Mouse (Mus musculus) kidney, postnatal 36 days (tissue): ENCODE data around the gene Pias3.
"Not testable (repeated sequence)": the region's sequence is repeated elsewhere in the genome, so short reads cannot be mapped to it uniquely, and the experiment has no call there.

Experiments
- DNase-seq, 2 experiments: peaks; one replicate each; pipeline ENCODE4 v3.0.0; 2021 to 2022; ENCODE audit warnings: mixed read lengths in 2 of 2

The Pias3 gene

DNA sequence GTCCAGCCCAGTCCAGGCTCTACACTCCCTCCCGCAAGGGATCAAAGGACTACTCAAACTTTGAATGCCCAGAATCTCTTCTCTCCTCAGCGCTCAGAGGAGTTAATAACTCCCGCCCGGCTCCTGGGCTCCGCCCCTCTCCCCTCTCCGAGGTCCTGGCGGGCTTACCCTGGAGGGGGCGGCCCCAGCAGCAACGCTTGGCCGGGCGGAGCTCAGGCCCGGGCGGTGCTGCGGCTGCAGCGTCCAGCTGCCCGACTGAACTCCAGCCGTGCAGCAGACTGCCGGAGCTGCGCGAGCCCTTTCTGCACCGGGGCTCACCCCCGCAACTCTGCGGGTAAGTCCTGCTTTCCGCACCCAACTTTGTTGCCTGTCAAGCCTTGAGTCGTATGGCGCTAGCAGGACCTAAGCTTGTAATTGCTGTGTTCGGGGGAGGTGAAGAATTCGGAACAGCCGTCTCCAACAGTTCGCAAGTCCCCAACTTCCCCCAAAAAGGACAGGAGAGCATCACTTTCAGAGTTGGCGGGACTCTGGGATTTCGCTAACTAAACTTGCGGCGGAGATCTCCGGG lies at the start of gene Pias3:
TSS of gene Pias3 (plus strand) at position 187 of the 568 bp plus-strand sequence.
- DNase-seq: peak; percentile 91 to 94

DNA sequence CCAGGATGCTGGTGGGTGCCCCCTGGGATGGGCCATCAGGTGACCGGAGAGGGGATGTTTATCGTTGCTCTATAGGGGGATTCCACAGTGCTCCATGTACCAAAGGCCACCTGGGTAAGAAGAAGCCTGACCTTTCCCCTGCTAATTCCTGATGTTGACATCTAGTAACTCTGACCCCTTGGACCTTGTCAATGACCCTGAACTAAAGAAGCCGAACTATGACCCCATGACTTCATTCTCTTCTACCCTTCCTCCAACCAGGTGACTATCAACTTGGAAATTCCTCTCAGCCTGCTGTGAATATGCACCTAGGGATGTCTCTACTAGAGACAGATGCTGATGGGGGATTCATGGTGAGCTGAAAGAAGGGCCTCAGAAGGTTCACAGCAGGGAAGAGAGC lies 48.8 kb upstream of the Pias3 start:
- no peak for DNase-seq

DNA sequence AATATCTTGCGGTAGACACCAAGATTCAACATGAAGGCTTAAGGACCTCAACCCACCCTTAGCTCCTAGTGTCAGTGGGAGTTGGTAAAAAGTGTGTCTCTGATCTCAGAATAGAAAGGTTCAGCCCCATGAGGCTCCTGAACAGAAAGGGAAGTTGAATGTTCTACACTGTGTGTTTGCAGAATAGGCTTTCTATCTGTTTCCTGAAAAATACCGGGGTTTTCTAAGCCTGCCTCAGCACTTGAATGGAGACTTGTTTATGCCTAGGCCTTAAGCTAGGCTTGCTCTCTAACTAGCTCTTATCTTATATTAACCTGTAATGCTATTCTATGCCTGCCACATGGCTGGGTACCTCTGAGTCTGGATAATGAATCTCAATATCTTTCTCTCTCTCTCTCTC lies 35.3 kb upstream of the Pias3 start:
- DNase-seq: no peak

DNA sequence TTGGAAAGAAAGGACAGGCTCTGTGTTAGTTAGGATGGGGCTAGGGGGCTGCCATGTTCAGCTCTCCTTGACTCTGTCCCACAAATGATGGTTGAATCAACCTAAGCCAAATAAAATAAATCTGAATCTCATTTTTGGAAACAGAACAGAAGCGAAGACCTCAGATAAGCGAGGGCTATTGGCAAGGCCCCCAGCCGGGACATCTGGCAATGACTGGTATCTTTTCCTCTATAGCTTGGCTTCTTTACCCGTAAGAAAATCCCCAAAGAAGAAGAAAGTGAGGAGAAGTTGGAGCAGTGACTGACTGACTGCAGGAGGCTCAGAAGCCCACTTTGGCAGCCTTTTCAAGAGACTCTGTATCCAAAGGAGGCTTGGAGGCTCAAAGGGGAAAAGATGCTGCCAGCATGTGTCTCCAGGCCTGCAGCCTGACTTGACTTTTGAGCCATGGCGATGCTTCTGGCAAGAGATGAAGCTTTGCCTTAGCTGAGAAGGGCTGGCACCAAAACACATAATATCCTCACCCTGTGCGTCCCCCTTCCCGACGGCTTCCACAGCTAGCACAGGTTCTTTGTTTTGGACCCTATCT lies 33.4 kb upstream of the Pias3 start:
- no peak for DNase-seq

DNA sequence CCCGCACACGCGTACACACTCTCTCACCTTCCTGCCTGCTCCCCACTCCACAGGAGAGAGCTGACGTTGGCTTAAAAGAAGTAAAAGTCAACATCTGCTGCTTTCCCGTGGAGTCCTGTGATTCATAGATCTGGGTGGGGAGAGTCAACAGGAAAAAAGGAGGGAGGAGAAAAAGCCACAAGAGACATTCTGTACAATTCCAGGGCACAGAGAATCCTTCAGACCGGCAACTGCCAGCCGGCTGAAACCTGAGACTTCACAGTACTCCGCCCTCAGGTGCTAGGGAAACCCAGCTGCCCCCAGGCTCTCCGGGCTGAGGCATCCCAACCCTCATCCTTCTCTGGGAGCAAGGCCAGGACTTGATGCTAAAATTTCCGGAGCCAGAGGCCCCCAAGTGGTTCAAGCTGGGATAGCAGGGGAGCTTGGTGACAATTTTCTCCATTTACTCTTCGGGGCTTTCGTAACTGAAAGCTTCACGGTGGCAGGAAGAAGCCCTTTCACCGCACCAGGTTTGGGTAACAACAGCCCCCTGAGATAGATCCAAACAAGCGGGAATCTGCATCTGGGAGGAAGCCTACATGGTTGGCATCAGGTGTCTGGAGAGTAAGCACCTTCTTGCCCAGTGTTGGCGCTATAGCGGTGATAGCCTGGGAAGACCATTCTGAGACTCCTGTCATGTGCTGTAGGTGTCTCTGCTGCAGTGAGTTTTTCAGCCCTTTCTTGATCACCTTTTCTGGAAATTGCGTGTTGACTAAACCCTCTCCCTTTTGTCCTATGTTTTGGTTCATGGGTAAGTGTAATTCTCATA lies 32.5 kb upstream of the Pias3 start:
- peak; percentile 79 to 91 for DNase-seq

DNA sequence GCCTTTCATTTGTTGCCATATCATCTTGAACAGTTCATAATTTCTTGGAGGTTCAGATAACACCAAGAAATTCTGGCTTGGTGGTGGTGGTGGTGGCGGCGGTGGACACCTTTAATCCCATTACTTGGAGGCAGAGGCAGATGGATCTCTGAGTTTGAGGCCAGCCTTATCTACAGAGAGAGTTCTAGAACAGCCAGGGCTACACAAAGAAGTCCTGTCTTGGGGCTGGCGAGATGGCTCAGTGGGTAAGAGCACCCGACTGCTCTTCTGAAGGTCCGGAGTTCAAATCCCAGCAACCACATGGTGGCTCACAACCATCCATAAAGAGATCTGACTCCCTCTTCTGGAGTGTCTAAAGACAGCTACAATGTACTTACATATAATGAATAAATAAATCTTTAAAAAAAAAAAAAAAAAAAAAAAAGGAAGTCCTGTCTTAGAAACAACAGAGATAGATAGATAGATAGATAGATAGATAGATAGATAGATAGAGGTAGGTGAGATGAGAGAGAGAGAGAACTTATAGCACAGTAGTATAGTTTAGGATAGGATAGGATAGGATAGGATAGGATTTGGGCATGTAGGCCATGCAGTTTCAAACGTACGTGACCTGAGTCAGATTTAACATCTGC lies 30.3 kb upstream of the Pias3 start:
- DNase-seq: not testable (repeated sequence)

DNA sequence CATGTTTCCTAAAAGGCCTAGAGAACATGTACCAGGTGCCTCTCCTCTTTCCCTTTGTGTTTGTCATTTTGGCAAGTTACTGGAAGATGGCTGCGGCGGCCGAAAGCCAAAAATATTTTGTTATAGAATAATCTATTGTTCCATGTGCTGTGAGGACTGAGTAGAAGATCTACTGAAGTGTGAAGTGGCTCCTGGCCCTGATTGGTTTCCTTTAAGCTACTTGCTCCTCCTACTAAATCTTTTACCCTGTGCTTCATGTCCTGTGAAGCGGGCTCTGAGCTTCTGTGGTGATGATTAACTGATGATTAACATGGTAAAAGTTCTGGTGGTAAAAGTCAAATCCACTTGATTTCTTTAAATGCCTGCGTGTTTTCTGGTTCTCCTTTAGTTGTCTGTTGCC lies 29.3 kb upstream of the Pias3 start:
- DNase-seq: peak; percentile 46 to 56

DNA sequence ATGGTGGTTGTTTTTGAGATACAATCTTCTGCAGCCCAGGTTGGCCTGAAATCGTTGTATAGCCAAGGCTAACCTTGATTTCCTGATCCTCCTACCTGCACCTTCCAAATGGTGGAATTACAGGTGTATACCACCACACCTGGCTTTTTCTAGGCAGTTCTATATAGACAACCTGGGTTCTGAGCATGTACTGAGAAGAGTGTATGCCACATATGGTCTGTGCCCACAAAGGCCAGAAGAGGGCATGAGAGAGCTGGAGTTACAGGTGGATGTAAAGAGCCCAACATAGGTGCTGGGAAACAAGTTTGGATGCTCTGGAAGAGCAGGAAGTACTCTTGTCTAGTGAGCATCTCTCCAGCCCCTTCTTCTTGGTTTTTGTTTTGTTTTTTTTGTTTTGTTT lies 28.9 kb upstream of the Pias3 start:
- DNase-seq: peak; percentile 30 to 60

DNA sequence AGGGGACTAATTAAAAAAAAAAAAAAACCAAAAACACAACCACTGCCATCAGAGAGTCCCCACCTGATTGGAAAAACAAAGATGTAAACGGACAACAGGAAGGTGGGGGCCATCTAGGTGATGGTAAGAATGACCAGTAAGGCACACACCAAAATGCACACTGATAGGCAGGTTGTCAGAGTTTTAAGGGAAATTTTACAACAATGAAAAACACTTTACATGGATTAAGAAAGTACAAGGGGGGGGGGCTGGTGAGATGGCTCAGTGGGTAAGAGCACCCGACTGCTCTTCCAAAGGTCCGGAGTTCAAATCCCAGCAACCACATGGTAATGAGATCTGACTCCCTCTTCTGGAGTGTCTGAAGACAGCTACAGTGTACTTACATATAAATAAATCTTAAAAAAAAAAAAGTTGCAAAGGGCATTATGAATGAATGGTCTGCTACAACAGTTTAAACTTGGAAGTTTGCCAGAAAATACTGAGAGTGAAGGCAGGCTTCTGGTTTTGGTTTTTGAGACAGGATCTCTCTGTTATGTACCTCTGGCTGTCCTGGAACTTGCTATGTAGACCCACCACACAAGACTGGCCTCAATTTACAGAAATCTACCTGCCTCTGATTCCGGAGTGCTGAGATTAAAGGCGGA lies 27.6 kb upstream of the Pias3 start:
- no peak for DNase-seq

DNA sequence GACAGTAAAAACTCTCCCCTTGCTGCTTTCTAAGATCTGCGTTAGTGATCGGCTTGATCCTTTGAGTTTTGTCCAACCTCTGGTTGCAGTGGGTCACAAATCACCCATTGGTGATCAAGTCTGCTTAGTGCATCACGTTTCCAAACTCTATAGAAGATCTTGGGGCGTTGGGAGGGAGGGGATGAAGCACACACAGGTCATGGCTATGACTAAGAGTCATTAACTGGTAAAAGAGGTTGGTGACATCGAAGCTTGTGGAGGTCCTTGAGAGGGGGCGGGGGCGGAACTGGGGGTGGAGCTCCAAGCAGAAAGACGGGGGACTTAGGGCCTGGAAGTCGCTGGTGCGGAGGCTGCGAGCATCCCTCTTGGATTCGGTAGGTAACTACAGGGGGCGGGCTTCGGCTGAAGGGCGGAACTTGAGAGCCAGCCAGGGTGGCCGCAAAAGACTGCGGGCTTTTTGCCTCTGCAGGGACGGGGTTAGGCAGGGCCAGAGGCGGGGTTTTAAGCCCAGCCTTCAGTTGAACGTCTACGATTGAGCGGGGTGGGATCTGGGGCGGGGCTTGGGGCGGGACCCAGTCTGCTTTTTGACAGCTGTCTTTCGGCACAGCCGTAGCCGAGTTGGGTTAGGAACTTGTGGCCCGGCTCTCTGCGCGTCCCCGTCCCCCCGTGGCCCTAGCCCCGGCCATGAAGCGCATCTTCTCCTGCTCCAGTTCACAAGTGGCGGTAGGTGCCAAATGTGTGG lies 26.3 kb upstream of the Pias3 start, which contains the start of gene Ankrd35:
TSS of gene Ankrd35 (plus strand) at position 405 of the 742 bp plus-strand sequence.
- peak; percentile 87 to 88 for DNase-seq

DNA sequence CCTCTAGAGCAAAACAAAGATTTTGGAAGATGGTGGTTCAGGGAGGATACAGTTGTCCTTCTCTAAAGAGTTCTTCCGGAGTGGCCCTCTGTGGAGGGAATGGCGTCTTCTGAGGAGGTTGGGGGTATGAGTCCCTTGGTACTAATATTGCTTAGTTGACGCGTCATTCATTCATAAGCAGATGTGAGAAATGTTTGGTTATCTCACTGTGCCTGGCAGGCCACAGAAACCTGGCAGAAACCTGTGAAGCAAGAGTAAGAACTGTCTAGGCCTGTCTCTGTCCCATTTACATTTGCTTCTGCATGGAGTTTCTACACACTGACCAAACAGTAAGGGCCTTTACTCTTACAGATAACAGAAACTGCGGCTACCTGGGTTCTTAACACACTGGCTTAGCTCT lies 24.7 kb upstream of the Pias3 start:
- DNase-seq: no peak

DNA sequence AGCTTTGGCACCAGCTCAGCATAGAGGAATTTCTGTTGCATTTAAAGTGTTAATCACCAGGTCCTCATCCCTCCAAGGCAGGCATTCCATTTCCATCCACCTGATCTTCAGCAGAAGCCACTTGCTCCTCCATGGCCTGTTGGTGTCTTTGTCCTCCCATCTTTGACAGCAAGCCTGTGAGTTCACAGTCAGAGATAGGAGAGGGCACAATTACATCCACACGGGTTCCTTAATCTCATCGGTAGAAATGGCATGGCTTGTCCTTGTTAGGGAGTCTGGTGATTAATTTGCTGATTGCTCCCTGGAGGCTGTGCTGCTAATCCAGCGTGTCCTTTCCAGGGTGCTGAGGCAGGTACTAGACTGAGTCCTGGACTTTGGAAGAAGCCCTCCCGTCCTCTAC lies 22.7 kb upstream of the Pias3 start:
- no peak for DNase-seq

DNA sequence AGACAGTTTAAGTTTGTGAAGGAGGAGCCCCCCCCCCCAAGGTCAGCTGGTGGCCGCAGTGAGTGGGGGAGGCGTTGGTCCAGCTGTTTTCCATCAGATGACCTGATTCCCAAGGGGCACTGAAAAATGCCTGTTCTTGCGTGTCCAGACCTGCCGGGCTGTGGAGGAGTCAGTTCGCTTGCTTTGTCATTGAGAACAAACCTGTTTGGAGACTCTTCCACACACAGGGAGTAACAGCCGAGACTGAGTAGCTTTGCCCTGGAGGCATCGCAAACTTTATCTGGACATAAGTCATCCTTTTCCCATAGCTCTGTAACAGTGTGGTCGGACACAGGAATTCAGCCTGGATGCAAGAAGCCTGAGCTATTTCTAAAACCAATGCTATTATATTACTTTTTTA lies 21.7 kb upstream of the Pias3 start:
- no peak for DNase-seq

DNA sequence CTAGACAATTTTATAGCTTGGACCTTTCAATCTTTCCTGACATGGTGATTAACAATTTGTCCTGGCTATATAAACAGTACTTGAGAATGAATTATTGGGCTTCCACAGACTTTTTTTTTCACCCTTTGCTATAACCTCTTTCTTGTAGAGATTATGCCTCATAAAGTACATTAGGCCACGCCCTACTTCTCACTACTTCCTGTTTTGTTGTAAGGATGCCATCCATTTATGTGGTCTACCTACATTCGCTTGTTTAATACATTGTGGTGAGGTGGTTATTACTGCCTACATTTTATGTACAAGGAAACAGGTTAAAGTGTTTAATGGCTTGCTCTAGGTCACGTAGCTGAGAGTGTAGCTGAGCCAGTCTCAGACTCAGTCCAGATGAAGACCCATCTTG lies 21.0 kb upstream of the Pias3 start:
- DNase-seq: no peak

DNA sequence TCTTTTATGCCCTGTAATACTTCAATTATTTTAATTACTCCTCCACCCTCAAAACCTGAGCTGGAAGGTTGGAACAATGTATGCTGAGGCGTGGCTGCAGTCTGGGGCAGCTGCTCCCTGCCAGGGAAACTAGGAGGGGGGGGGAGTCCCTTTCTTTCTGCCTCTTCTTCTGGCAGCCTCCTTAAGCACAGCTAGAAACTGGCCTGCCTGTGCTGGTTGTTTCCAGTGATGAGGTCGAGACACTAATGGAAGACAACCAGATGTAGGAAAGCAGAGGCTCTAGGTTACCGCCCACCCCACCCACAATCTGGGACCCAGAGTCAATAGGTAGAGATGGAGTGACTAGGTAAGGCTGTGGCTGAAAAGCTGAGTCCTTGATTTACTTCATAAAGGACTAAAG lies 20.5 kb upstream of the Pias3 start:
- DNase-seq: no peak

DNA sequence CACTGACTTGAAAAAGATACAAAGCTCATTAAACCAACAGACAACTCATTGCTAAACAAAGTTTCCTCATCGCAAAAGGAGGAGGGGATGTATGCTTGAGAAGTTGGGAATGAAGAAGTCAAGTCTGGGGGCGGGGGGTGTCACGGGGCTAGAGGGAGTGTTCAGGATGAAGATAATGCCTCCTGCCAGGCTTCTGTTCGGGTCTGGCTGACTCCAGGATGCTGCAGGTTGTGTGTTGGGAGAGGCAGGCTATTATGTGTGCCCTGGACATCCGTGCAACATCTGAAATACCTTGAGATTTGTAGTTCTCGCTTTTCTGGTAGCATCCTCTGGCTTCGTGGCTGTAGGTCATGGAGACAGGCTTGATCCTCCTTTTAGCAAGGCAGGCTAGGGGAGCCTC lies 17.7 kb upstream of the Pias3 start:
- DNase-seq: no peak

DNA sequence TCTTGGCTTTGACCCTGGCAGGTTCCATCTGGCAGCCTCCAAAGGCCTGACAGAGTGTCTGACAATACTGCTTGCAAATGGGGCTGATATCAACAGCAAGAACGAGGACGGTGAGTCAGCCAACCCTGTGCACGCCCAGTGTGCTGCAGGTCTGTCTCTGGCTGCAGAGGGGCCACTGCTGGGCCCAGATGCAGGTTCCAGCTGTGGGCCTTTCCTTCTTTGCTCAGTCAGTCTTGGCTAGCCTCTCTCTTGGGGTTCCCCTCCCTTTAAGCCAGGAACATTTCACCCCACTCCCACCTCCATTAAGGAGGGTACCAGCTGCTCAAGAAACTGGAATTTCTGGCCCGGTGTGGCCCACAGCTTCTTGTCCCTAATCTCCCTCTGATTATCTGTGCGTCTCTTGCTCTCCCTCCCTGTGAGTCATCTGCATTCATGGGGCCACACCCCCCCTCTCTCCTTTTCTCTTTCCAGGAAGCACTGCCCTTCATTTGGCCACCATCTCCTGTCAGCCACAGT lies 17.0 kb upstream of the Pias3 start:
- no peak for DNase-seq

DNA sequence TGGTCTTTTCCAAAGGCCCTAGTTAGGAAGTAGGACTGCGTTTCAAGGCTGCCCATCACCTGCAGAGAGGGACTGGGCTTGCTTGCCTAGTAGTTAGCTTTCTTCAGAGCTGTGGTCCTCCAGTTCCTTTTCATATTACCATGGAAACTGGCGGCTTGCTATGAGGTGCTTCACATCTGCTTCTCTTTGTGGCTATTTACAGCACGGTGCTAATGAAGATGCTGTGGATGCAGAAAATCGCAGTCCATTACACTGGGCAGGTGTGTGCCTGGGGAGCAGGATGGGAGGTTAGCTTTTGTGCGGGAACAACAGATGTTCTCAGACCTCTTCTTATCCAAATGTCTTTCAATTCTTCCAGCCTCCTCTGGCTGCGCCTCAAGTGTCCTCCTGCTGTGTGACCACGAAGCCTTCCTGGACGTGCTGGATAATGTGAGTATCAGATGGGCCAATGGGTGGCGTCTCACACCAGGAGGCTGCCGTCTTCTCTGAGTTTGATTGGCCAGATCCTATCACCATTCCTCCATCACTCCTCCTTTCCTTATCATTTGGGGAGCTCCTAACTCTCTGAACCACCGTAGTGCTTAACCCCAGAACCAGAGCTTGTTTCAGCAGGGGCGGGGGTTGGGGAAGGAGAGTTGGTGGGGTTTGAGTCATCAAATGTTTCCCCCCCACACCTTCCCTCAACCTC lies 15.8 kb upstream of the Pias3 start:
- no peak for DNase-seq

DNA sequence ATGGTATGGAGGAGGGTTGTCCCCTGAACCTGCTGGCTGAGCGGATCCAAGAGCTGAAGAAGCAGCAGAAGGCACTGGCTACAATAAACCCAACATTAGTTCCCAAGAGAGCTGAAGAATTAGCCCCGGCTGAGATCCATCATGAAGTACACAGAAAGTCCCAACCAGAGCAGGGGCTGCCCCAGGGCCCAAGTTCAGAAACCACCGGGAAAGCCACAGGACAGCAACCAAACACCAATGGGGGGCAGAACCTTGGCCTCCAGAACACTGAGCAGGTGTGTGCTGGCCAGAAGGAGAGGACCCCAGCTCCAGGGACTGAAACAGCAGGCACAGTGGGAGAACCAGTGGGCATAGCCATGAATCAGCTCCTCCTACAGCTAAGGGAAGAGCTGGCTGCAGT lies 12.7 kb upstream of the Pias3 start:
- DNase-seq: no peak

DNA sequence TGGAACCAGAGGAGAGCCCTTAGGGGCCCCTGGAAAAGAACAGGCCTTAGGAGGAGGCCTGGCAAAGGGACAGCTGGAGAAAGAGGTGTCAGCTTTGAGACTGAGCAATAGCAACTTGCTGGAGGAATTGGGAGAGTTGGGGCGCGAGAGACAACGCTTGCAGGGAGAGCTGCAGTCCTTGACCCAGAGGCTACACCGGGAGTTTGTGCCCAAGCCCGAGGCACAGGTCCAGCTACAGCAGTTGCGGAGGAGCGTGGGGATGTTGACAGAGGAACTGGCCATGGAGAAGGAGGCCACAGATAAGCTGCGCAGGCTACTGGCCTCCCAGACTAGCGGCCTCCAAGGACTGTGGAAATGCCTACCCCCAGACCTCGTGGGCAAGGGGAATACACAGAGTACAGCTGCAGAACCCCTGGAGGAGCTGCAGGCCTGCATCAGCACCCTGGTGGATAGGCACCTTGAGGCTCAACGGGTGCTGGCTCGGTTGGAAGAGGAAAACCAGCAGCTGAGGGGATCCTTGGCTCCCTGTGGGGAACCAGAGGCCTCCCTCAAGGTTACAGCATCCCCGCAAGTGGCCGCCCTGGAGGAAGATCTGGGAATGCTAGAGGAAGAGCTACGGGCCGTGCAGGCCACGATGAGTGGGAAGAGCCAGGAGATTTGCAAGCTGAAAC lies 11.9 kb upstream of the Pias3 start:
- no peak for DNase-seq

DNA sequence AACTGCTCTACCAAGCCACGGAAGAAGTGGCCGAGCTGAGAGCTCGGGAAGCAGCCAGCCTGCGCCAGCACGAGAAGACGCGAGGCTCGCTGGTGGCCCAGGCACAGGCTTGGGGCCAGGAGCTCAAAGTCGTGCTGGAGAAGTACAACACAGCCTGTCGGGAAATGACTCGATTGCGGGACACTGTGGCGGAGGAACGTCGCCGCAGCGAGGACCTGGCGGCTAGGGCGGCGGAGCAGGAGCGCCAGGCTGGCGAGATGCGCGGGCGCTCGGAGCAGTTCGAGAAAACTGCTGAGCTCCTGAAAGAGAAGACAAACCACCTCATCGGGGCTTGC lies 11.4 kb upstream of the Pias3 start:
- DNase-seq: peak in 1 of 2 experiments; percentile 35
